Mouse (Mus musculus): ENCODE measurements around the gene Nek8. TPM values are rescaled to one million over a fixed set of nuclear protein-coding genes. Genes with fewer than 3 reads are reported as not detected.

Gene Nek8
- polyA plus RNA-seq, 2 experiments = 7.4 to 10.6 TPM

DNA sequence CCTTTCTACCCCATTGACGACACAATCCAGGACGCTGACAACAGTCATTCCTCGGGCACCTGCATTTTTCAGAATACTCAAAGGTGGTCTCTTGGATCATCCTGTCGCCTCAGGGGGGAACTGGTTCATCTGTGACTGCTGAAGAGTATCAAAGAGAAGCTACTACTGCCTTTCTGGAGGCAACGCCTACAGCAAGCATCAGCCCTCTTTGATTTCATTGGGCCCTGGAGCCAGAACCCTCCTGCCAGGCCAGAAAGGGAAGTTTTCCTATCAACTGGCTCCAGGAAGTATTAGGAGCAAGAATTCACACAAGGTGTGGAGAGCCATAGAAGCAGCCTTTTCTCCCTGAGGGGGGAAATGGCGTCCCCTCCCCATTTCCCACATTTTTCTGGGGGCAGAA is 9.8 kb downstream of the Nek8 start:
- H3K9ac ChIP-seq (replicated peaks) = 0 out of 2 replicates have a peak overlapping the region, but pooled peaks have one; percentile 21

DNA sequence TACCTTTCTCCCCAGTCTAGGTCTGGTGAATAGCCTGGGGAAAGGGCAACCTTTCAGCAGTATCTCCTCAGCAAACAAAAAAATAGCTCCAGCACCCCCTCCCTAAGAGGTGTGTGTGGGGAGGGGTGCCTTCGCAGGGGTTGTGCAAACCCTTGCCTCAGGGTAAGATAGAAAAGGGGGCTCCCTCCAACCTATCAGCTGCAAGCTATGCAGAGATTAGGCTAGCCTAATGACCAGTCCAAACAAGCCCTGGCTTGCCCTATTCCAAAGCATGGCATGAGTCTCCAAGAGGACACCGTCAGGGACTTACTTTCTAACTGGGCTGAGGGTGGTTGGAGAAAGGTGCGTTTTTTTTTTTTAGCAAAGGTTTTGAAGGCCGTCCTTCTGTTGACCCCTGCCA is 10.3 kb downstream of the Nek8 start:
- TF ChIP-seq EP300 (IDR thresholded peaks at IDR 0.05; ENCODE audit: low read depth) (no peak), CTCF (IDR thresholded peaks at IDR 0.05; ENCODE audit: low read depth) (no peak)
- H3K4me1 ChIP-seq (replicated peaks; ENCODE audit: control insufficient read depth in 2 of 2, insufficient read depth in 2 of 2, low read length in 1 of 2) = peaks cover 45 to 50% of the 10 kb centered on the region in 2 experiments
- H3K9ac ChIP-seq (replicated peaks) = peak overlapping the region; percentile 95
- ATAC-seq (ENCODE audit: insufficient read depth) (no peak), DNase-seq (ENCODE audit: low read depth in 3 of 3, low spot score in 3 of 3) (no peak)
- no peaks in the 10 kb centered on the region for H3K9me3 ChIP-seq (ENCODE audit: control insufficient read depth, low read length)
- peak overlapping the region; percentile 98 for H3K4me2 ChIP-seq (ENCODE audit: low read depth)
- H3K27me3 ChIP-seq (ENCODE audit: control insufficient read depth, insufficient read depth, low read length) = no peaks in the 10 kb centered on the region
- peak overlapping the region in 1 of 2 experiments; percentile 93; a peak in 2 of 4 replicates for H3K4me3 ChIP-seq (ENCODE audit: insufficient read depth in 1 of 2, low read depth in 2 of 2, low read length in 2 of 2)
- WGBS (ENCODE audit: insufficient replicate concordance) = 50% methylated on average over 4 of the region's 4 CpGs
- H3K36me3 ChIP-seq (replicated peaks; ENCODE audit: control insufficient read depth, insufficient read depth, low read depth) = peaks cover 9% of the 10 kb centered on the region
- no peak overlapping the region; the same call in 1 of the 2 replicates for H3K27ac ChIP-seq

More for the DNA sequence above, 9.8 kb downstream of the Nek8 start:
- no peak overlapping the region for H3K4me3 ChIP-seq (ENCODE audit: insufficient read depth in 1 of 2, low read depth in 2 of 2, low read length in 2 of 2)
- H3K27me3 ChIP-seq (ENCODE audit: control insufficient read depth, insufficient read depth, low read length) = no peaks in the 10 kb centered on the region
- peaks cover 45 to 50% of the 10 kb centered on the region in 2 experiments for H3K4me1 ChIP-seq (replicated peaks; ENCODE audit: control insufficient read depth in 2 of 2, insufficient read depth in 2 of 2, low read length in 1 of 2)
- no peak for ATAC-seq (ENCODE audit: insufficient read depth)
- peaks cover 5% of the 10 kb centered on the region for H3K36me3 ChIP-seq (replicated peaks; ENCODE audit: control insufficient read depth, insufficient read depth, low read depth)
- peak overlapping the region; percentile 15; the same call in 1 of the 2 replicates for H3K27ac ChIP-seq
- DNase-seq (ENCODE audit: low read depth in 3 of 3, low spot score in 3 of 3) = no peak
- peak overlapping the region; percentile 98 for H3K4me2 ChIP-seq (ENCODE audit: low read depth)
- TF ChIP-seq EP300 (IDR thresholded peaks at IDR 0.05; ENCODE audit: low read depth) (no peak), CTCF (IDR thresholded peaks at IDR 0.05; ENCODE audit: low read depth) (no peak)
- 65% methylated on average over 6 of the region's 6 CpGs for WGBS (ENCODE audit: insufficient replicate concordance)
- H3K9me3 ChIP-seq (ENCODE audit: control insufficient read depth, low read length) = no peaks in the 10 kb centered on the region

DNA sequence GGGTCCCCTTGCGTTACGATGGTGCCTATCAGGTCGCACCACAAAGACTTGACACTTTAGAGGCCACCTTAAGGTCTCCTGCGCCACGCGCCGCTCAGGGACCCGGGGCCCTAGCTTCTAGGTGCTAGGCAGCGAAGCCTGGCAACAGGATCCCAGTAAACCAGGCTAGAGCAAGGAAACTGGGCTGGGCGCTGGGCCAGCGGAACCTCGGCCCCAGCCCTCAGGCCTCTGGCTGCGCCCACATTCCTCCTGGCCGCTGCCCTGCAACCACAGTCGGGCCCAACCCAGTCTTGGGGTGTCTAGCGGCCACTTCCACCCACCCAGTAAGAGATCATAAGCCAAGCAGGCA is 10.7 kb downstream of the Nek8 start:
- H3K9me3 ChIP-seq (ENCODE audit: control insufficient read depth, low read length) = no peaks in the 10 kb centered on the region
- H3K27ac ChIP-seq = peak overlapping the region; percentile 72
- ATAC-seq (ENCODE audit: insufficient read depth) (peak; percentile 21), DNase-seq (ENCODE audit: low read depth in 3 of 3, low spot score in 3 of 3) (no peak)
- TF ChIP-seq EP300 (IDR thresholded peaks at IDR 0.05; ENCODE audit: low read depth) = no peak
- TF ChIP-seq CTCF (IDR thresholded peaks at IDR 0.05; ENCODE audit: low read depth) = no peak
- peak overlapping the region; percentile 98 for H3K4me2 ChIP-seq (ENCODE audit: low read depth)
- 3% methylated on average over 16 of the region's 16 CpGs for WGBS (ENCODE audit: insufficient replicate concordance)
- no peaks in the 10 kb centered on the region for H3K27me3 ChIP-seq (ENCODE audit: control insufficient read depth, insufficient read depth, low read length)
- peaks cover 11% of the 10 kb centered on the region for H3K36me3 ChIP-seq (replicated peaks; ENCODE audit: control insufficient read depth, insufficient read depth, low read depth)
- peak overlapping the region; percentile 74 to 93 for H3K4me3 ChIP-seq (ENCODE audit: insufficient read depth in 1 of 2, low read depth in 2 of 2, low read length in 2 of 2)
- H3K9ac ChIP-seq (replicated peaks) = peak overlapping the region; percentile 95
- peaks cover 45 to 50% of the 10 kb centered on the region in 2 experiments for H3K4me1 ChIP-seq (replicated peaks; ENCODE audit: control insufficient read depth in 2 of 2, insufficient read depth in 2 of 2, low read length in 1 of 2)

DNA sequence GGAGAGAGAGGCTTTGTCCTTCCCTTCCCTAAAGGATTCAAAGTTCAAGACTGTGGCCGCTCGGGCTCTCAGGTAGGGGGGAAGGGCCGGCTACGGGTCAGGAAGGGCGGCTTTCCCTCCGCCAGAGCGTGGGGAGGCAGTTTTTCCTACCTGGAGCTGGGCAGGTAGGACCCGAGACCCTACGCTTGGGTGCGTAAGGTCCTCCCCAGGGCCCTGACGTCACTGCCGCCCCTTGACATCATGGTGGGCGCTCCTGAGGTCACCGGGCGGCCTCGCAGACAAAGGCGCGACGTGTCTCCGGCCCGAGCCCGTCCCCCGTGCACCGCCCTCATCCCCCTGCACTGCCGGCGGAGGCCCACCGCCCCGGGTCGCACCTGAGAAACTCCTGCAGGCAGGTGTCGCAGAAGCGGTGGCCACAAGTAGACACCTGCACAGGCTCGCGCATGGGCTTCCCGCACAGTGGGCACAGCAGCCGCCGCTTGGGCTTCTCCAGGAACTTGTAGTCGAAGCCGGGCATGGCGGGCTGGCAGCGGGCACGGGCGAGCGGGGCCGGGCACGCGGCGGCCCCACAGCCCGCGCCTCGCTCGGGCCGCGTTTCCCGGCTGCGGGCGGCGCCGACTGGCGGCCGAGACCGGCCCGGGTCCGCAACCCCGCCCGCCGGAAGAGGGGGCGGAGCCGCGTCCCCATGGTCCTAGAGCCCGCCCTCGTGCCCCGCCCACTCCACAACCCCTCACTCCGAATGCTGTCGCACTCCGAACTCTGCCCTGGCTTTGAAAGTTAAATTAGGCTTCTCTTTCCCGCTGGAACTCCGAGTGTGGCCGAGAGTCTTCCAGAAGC is 11.3 kb downstream of the Nek8 start, which contains the start of gene Traf4:
Gene Traf4, minus strand, starts transcription at position 666 of the 837 bp plus-strand sequence.
- H3K4me3 ChIP-seq (ENCODE audit: insufficient read depth in 1 of 2, low read depth in 2 of 2, low read length in 2 of 2) = peak within 1 kb of the TSS; percentile 85 to 93
- ATAC-seq (ENCODE audit: insufficient read depth) = peak; percentile 80
- no peaks in the 10 kb centered on the region for H3K27me3 ChIP-seq (ENCODE audit: control insufficient read depth, insufficient read depth, low read length)
- H3K4me1 ChIP-seq (replicated peaks; ENCODE audit: control insufficient read depth in 2 of 2, insufficient read depth in 2 of 2, low read length in 1 of 2) = peaks cover 45 to 46% of the 10 kb centered on the region in 2 experiments
- no peak for TF ChIP-seq EP300 (IDR thresholded peaks at IDR 0.05; ENCODE audit: low read depth)
- TF ChIP-seq CTCF (IDR thresholded peaks at IDR 0.05; ENCODE audit: low read depth) = no peak
- H3K4me2 ChIP-seq (ENCODE audit: low read depth) = peak within 1 kb of the TSS; percentile 98
- peak within 1 kb of the TSS; percentile 72 for H3K27ac ChIP-seq
- H3K9ac ChIP-seq (replicated peaks) = peak within 1 kb of the TSS; percentile 95
- H3K9me3 ChIP-seq (ENCODE audit: control insufficient read depth, low read length) = no peaks in the 10 kb centered on the region
- H3K36me3 ChIP-seq (replicated peaks; ENCODE audit: control insufficient read depth, insufficient read depth, low read depth) = peaks cover 17% of the 10 kb centered on the region
- WGBS (ENCODE audit: insufficient replicate concordance) = under 1% methylated on average over 78 of the region's 78 CpGs
- peak in 2 of 3 experiments; percentile 68 to 69 for DNase-seq (ENCODE audit: low read depth in 3 of 3, low spot score in 3 of 3)

DNA sequence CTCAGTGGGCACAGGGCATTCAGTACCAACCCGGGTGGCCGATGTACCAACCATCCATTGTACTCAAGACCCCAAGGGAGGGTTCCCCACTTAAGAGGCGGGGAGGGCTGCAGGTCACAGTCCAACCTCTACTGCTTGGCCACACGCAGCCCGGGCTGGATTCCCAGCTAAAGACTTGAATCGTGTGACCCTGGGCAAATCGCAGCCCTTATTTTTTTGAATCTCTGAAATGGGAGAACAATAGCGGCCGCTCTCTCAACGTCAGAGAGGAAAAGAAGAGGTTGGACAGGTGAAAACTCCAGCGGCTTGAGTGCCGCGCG is 11.9 kb downstream of the Nek8 start:
- WGBS (ENCODE audit: insufficient replicate concordance) = under 1% methylated on average over 14 of the region's 14 CpGs
- peak overlapping the region; percentile 95 for H3K9ac ChIP-seq (replicated peaks)
- peak overlapping the region; percentile 85 to 93 for H3K4me3 ChIP-seq (ENCODE audit: insufficient read depth in 1 of 2, low read depth in 2 of 2, low read length in 2 of 2)
- ATAC-seq (ENCODE audit: insufficient read depth) (no peak), DNase-seq (ENCODE audit: low read depth in 3 of 3, low spot score in 3 of 3) (no peak)
- peak overlapping the region; percentile 98 for H3K4me2 ChIP-seq (ENCODE audit: low read depth)
- peaks cover 22% of the 10 kb centered on the region for H3K36me3 ChIP-seq (replicated peaks; ENCODE audit: control insufficient read depth, insufficient read depth, low read depth)
- H3K27me3 ChIP-seq (ENCODE audit: control insufficient read depth, insufficient read depth, low read length) = no peaks in the 10 kb centered on the region
- H3K4me1 ChIP-seq (replicated peaks; ENCODE audit: control insufficient read depth in 2 of 2, insufficient read depth in 2 of 2, low read length in 1 of 2) = peaks cover 42 to 43% of the 10 kb centered on the region in 2 experiments
- no peaks in the 10 kb centered on the region for H3K9me3 ChIP-seq (ENCODE audit: control insufficient read depth, low read length)
- H3K27ac ChIP-seq = peak overlapping the region; percentile 70
- TF ChIP-seq EP300 (IDR thresholded peaks at IDR 0.05; ENCODE audit: low read depth) = no peak
- TF ChIP-seq CTCF (IDR thresholded peaks at IDR 0.05; ENCODE audit: low read depth) = no peak

Data from liver, embryonic 14.5 days (tissue).